Mouse (Mus musculus): ENCODE data around the gene Ccdc138. TPM values are rescaled to one million over a fixed set of nuclear protein-coding genes. Genes with fewer than 3 reads are reported as not detected.

Gene Ccdc138
- polyA plus RNA-seq, 1 experiment from 2014 or later, result 3.0 TPM

DNA sequence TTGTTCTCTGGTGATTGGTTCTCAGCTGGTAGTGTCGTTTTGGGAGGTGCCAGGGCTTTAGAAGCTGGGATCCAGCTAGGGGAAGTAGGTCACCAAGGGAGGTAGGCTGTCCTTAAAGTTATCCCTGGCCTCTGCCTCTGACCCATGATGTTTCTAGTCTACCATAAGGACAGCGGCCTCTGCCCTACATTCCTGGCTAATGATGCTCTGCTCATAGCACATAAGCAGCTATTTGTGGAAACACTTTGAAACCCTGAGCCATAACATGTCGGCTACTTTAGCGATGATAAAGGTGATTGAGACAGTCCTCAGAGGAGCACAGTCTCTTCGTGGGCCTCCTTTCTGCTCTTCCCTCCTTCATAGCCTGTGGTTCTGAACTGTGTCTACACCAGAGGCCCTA, 98.1 kb downstream of the Ccdc138 start:
- Histone ChIP-seq H3K9me3 (ENCODE audit: low read length) (no peaks in the 10 kb centered on the region), H3K36me3 (ENCODE audit: insufficient read depth, low read length) (no peaks in the 10 kb centered on the region), H3K27me3 (replicated peaks; ENCODE audit: insufficient read depth, low read length) (no peaks in the 10 kb centered on the region), H3K4me1 (ENCODE audit: insufficient read depth, low read depth, low read length) (0 out of 2 replicates have a peak, but pooled peaks cover 4% of the 10 kb centered on the region), H3K27ac (ENCODE audit: low read length) (no peak overlapping the region), H3K4me3 (ENCODE audit: low read depth, low read length) (no peak overlapping the region), H3K4me2 (replicated peaks; ENCODE audit: low read depth, low read length) (no peak overlapping the region), H3K9ac (replicated peaks; ENCODE audit: low read depth) (no peak overlapping the region)
- DNase-seq (ENCODE audit: low spot score) (no peak), ATAC-seq (no peak)
- WGBS, result 68% methylated on average over 5 of the region's 5 CpGs
- no peak for TF ChIP-seq CTCF (IDR thresholded peaks at IDR 0.05)
- TF ChIP-seq EP300 (IDR thresholded peaks at IDR 0.05), result no peak

DNA sequence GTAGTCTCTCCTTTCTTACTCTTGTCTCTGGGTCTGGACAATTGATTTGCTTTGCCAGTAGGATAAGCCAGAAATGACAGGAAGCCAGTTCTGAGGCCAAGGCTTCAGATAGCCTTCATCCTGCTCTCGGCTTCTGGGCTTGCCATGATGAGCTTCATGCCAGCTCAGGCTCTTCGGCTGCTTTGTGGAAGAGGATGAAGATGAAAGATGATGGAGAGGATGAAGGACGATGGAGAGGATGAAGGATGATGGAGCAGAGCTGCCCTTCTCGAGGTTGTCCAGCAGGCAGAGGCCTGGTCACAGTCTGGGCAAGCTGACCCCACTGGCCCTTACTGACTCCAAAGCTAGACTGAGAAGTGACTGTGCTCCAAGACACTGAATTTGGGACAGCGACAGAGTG, 102.4 kb downstream of the Ccdc138 start:
- Histone ChIP-seq H3K4me2 (replicated peaks; ENCODE audit: low read depth, low read length) (no peak overlapping the region), H3K4me3 (ENCODE audit: low read depth, low read length) (no peak overlapping the region), H3K9ac (replicated peaks; ENCODE audit: low read depth) (no peak overlapping the region), H3K9me3 (ENCODE audit: low read length) (no peaks in the 10 kb centered on the region), H3K27ac (ENCODE audit: low read length) (no peak overlapping the region), H3K27me3 (replicated peaks; ENCODE audit: insufficient read depth, low read length) (no peaks in the 10 kb centered on the region), H3K4me1 (ENCODE audit: insufficient read depth, low read depth, low read length) (0 out of 2 replicates have a peak, but pooled peaks cover under 1% of the 10 kb centered on the region), H3K36me3 (ENCODE audit: insufficient read depth, low read length) (no peaks in the 10 kb centered on the region)
- WGBS, result 79% methylated on average over 5 of the region's 5 CpGs
- TF ChIP-seq CTCF (IDR thresholded peaks at IDR 0.05) (no peak), EP300 (IDR thresholded peaks at IDR 0.05) (no peak)
- no peak for DNase-seq (ENCODE audit: low spot score)
- ATAC-seq, result no peak

DNA sequence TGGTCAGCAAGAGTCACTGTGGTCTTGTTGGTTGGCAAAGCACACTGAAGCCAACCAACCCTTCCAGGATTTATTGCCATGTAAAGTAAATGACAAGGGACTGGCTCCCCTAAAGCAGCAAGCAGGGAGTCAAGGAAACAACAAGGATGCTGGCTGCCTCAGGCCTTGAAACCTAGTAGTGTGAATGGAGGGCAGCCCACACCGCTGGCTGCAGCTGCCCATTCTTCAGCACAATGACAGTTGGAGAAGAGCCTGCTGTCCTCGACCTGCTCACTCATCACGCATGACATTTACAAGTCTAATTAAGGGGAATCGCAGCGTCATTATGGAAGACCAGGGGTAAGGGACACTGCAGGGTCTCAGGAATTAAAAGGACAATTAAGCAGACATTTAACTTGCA, 103.2 kb downstream of the Ccdc138 start:
- ATAC-seq, result no peak
- H3K4me3 ChIP-seq (ENCODE audit: low read depth, low read length), result no peak overlapping the region
- WGBS, result 49% methylated on average over 5 of the region's 5 CpGs

DNA sequence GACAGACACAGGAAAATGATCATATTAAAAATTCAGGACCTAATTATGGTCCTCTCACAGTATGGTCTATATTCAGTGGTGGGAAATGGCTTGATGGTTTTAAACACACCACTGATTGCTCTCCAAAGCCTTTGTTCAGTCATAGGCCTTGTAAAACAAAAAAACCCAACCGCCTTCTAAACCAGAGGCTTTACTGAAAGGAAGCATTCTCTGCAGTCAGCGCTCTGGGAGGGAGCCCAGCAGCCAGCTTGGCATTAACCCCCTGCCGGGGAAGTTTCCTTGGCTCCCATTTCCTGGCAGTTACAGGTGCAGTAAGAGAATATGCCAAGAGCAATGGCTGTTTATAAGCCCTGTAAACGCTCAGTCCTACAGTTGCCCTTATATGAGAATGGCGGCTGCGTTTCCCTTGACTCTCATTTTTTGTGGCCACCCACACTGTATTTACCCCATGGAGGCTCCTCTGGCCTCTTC, 103.7 kb downstream of the Ccdc138 start:
- Histone ChIP-seq H3K36me3 (ENCODE audit: insufficient read depth, low read length) (no peaks in the 10 kb centered on the region), H3K27me3 (replicated peaks; ENCODE audit: insufficient read depth, low read length) (no peaks in the 10 kb centered on the region), H3K4me1 (ENCODE audit: insufficient read depth, low read depth, low read length) (0 out of 2 replicates have a peak, but pooled peaks cover 4% of the 10 kb centered on the region), H3K9me3 (ENCODE audit: low read length) (no peaks in the 10 kb centered on the region), H3K9ac (replicated peaks; ENCODE audit: low read depth) (no peak overlapping the region), H3K4me2 (replicated peaks; ENCODE audit: low read depth, low read length) (no peak overlapping the region), H3K4me3 (ENCODE audit: low read depth, low read length) (no peak overlapping the region), H3K27ac (ENCODE audit: low read length) (no peak overlapping the region)
- no peak for TF ChIP-seq CTCF (IDR thresholded peaks at IDR 0.05)
- no peak for TF ChIP-seq EP300 (IDR thresholded peaks at IDR 0.05)
- no peak for ATAC-seq
- 48% methylated on average over 6 of the region's 6 CpGs for WGBS
- no peak for DNase-seq (ENCODE audit: low spot score)

More for the DNA sequence above, 103.2 kb downstream of the Ccdc138 start:
- no peak for TF ChIP-seq EP300 (IDR thresholded peaks at IDR 0.05)
- no peak for TF ChIP-seq CTCF (IDR thresholded peaks at IDR 0.05)
- no peaks in the 10 kb centered on the region for H3K9me3 ChIP-seq (ENCODE audit: low read length)
- no peaks in the 10 kb centered on the region for H3K27me3 ChIP-seq (replicated peaks; ENCODE audit: insufficient read depth, low read length)
- H3K4me1 ChIP-seq (ENCODE audit: insufficient read depth, low read depth, low read length), result 0 out of 2 replicates have a peak, but pooled peaks cover 4% of the 10 kb centered on the region
- DNase-seq (ENCODE audit: low spot score), result no peak
- no peak overlapping the region for H3K9ac ChIP-seq (replicated peaks; ENCODE audit: low read depth)
- no peaks in the 10 kb centered on the region for H3K36me3 ChIP-seq (ENCODE audit: insufficient read depth, low read length)
- no peak overlapping the region for H3K4me2 ChIP-seq (replicated peaks; ENCODE audit: low read depth, low read length)
- no peak overlapping the region for H3K27ac ChIP-seq (ENCODE audit: low read length)

DNA sequence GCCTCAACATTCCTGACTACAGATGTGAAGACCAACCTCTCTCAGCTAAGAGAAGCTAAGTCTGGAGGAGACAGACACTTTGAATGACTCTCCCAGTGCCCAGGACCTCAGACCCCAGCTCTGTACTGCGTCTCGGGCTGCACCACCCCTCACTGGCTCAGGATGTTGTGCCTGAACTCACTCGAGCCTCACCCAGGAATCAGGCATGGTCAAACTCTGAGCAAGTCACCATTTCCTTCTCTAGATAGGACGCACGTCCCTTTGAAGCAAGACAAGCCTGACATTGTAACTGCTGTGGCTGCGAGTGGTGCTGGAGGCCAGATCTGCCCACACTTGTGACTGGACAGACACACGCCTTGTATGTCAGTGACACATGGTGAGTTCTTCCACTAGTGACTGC, 104.2 kb downstream of the Ccdc138 start:
- Histone ChIP-seq H3K9me3 (ENCODE audit: low read length) (no peaks in the 10 kb centered on the region), H3K36me3 (ENCODE audit: insufficient read depth, low read length) (no peaks in the 10 kb centered on the region), H3K4me1 (ENCODE audit: insufficient read depth, low read depth, low read length) (0 out of 2 replicates have a peak, but pooled peaks cover 4% of the 10 kb centered on the region), H3K4me2 (replicated peaks; ENCODE audit: low read depth, low read length) (no peak overlapping the region), H3K4me3 (ENCODE audit: low read depth, low read length) (no peak overlapping the region), H3K27me3 (replicated peaks; ENCODE audit: insufficient read depth, low read length) (no peaks in the 10 kb centered on the region), H3K9ac (replicated peaks; ENCODE audit: low read depth) (no peak overlapping the region), H3K27ac (ENCODE audit: low read length) (no peak overlapping the region)
- DNase-seq (ENCODE audit: low spot score), result no peak
- 78% methylated on average over 7 of the region's 7 CpGs for WGBS
- TF ChIP-seq EP300 (IDR thresholded peaks at IDR 0.05) (no peak), CTCF (IDR thresholded peaks at IDR 0.05) (no peak)
- no peak for ATAC-seq

DNA sequence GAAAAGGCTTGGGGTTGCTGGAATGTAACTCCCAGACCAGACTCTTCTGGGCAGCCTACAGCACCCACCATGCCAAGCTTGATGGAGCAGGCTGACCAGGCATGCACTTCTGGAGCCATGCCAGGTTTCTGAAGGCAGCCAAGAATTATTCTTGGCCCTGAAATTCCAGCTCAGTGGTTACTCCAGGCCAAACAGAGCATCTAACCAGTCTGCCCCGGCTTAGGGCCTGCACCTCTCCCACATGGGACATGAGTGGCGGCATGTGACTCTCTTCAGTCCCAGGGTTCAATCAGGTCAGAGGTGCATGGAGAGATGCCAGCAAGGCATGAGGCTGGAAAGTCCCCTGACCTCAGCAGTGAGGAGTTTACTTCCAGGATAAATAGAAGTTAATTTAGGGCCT, 107.0 kb downstream of the Ccdc138 start:
- Histone ChIP-seq H3K36me3 (ENCODE audit: insufficient read depth, low read length) (no peaks in the 10 kb centered on the region), H3K27me3 (replicated peaks; ENCODE audit: insufficient read depth, low read length) (no peaks in the 10 kb centered on the region), H3K27ac (ENCODE audit: low read length) (no peak overlapping the region), H3K4me2 (replicated peaks; ENCODE audit: low read depth, low read length) (no peak overlapping the region), H3K9me3 (ENCODE audit: low read length) (no peaks in the 10 kb centered on the region), H3K9ac (replicated peaks; ENCODE audit: low read depth) (no peak overlapping the region), H3K4me1 (ENCODE audit: insufficient read depth, low read depth, low read length) (peaks cover 8% of the 10 kb centered on the region; the same call in 1 of the 2 replicates), H3K4me3 (ENCODE audit: low read depth, low read length) (no peak overlapping the region)
- no peak for TF ChIP-seq CTCF (IDR thresholded peaks at IDR 0.05)
- peak; percentile 59; the same call in 1 of the 2 replicates for TF ChIP-seq EP300 (IDR thresholded peaks at IDR 0.05)
- DNase-seq (ENCODE audit: low spot score) (peak; percentile 68), ATAC-seq (peak; percentile 77)
- 44% methylated on average over 2 of the region's 2 CpGs for whole genome bisulfite sequencing

DNA sequence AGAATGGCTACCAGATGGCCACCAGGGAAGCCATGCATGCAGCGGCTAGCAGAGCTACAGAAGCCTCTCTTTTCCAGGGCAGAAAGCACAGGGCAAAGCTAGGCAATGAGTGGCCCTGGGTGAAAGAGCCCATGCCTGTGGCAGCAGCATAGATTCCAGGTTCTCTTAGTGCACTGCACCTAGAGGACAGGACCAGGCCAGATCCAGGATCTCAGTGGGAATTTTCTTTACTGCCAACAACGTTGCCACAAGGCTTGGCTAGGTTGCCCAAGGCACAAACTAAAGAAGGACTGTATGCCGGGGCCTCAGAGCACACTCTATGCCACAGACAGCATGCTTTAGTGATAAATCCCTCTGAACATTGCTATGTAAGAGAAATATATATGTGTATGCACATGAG, 108.6 kb downstream of the Ccdc138 start:
- H3K27ac ChIP-seq (ENCODE audit: low read length), result no peak overlapping the region
- TF ChIP-seq EP300 (IDR thresholded peaks at IDR 0.05) (no peak), CTCF (IDR thresholded peaks at IDR 0.05) (no peak)
- peaks cover 12% of the 10 kb centered on the region; the same call in 1 of the 2 replicates for H3K4me1 ChIP-seq (ENCODE audit: insufficient read depth, low read depth, low read length)
- no peaks in the 10 kb centered on the region for H3K36me3 ChIP-seq (ENCODE audit: insufficient read depth, low read length)
- H3K27me3 ChIP-seq (replicated peaks; ENCODE audit: insufficient read depth, low read length), result no peaks in the 10 kb centered on the region
- no peak overlapping the region for H3K4me3 ChIP-seq (ENCODE audit: low read depth, low read length)
- 87% methylated on average over 3 of the region's 3 CpGs for WGBS
- H3K9ac ChIP-seq (replicated peaks; ENCODE audit: low read depth), result no peak overlapping the region
- DNase-seq (ENCODE audit: low spot score) (no peak), ATAC-seq (no peak)
- no peak overlapping the region for H3K4me2 ChIP-seq (replicated peaks; ENCODE audit: low read depth, low read length)
- no peaks in the 10 kb centered on the region for H3K9me3 ChIP-seq (ENCODE audit: low read length)
